Mouse (Mus musculus) Patski (cell line): ENCODE measurements around the gene Prkg1. TPM values are rescaled to one million over a fixed set of nuclear protein-coding genes. Genes with fewer than 3 reads are reported as not detected.
"Not testable (repeated sequence)": the region's sequence is repeated elsewhere in the genome, so short reads cannot be mapped to it uniquely, and the experiment has no call there.

Source experiments
- ATAC-seq: fragments of 100-300 bp; one replicate; pipeline ENCODE4 v1.8.0; 2021
- CTCF ChIA-PET: fragments of 350-600 bp; sonication (Branson Sonifier 250); formaldehyde crosslinking; loops from one replicate; lab custom pipeline; 2022; ENCODE audit warnings: inconsistent platforms; lab: Charles Lee
- POLR2A ChIA-PET: fragments of 350-600 bp; sonication (Branson Sonifier 250); formaldehyde crosslinking; loops from one replicate; lab custom pipeline; 2022; ENCODE audit warnings: antibody characterized with exemption, inconsistent platforms; lab: Charles Lee
- DNase-seq: peaks from one replicate; pipeline ENCODE4 v3.0.0-alpha.2; 2011; ENCODE audit warnings: low read depth, low spot score
- H3K27me3 ChIP-seq: fragments of 371-371 bp; one replicate; pipeline ENCODE4 v1.5.1; 2021
- CTCF ChIP-seq: fragments of 100-300 bp; IDR thresholded peaks from one replicate; pipeline ENCODE4 v1.5.1; 2021
- in situ Hi-C: fragments of 300-500 bp; cut with MboI; formaldehyde crosslinking; loops from 3 replicates; pipeline ENCODE4 v1.11.1; 2018; ENCODE audit warnings: low pct_unique_long_range_greater_than_20kb, mixed read lengths
- polyA plus RNA-seq: library from polyadenylated mRNA; unstranded; gene quantifications from one replicate; pipeline ENCODE4 v1.2.3, GENCODE M21; 2021

The Prkg1 gene
- polyA plus RNA-seq, 1 experiment from 2014 or later = not detected

DNA sequence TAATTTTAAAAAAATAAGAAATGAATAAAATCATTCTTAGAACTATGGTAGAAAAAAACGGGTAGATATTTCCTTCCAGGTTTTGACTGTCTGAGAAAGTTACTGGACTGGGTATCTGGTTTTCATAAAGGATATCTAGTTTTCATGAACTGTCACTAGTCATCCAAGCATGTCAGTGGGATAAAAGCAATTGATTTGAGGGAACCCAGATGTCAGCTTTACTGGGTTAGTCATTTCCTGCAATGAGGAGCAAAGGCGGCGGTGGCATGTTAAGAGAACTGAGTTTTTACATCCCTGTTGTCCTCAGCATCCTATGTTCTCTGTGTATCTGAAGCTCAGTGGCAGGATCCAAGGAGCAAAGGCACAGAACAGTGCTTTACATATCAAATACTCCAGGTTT, 1201.0 kb downstream of the Prkg1 start:
- POLR2A ChIA-PET = no interaction called here
- DNase-seq (no peak), ATAC-seq (no peak)
- TF ChIP-seq CTCF = no peak
- peaks cover 47% of the 10 kb centered on the region for H3K27me3 ChIP-seq
- in situ Hi-C loops = no loop called here
- CTCF ChIA-PET = interaction anchor here (1.0 to 2.4 kb wide), 2 partner anchors 10 to 315 kb away, joined by 3 to 6 read pairs; no protein-coding TSS in a partner anchor

DNA sequence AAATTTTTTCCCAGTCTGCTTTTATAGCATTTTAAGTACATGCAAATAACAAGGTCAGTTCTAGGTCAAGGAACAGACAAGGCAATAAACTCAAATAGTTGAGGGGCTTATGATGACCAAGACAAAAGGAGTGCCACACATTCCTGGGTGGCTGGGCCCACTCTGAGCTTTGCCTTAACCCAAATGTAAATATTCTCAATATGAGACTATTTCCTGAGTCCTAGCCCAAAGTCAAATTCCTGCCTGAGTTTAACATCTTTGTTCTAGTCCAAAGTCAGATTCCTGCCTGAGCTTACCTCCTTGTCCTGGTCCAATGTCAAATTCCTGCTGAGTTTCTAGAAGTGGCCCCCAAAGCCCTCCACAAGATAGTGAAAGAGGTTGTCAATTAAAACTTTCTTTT, 1206.8 kb downstream of the Prkg1 start:
- ATAC-seq = peak; percentile 39
- in situ Hi-C loops = no loop called here

DNA sequence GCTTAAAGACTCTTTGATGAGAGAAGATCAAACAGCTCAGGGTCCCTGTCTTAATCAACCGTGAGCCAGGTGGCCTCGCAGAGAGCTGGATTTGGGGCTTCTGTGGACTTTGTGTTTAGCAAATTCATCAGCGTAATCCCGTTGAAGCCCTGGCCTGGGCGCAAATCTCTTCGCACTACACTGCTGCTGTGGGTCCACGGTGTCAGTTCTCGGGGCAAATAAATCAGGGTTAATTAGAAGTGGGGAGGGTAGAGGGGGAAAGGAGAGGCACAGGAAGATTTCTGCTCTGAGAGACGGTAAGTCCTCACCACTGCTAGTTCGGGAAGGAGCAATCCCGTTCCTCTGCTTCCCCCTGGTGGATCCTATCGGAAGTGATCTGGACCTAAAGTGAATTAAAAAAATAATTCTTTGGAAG, 1210.4 kb downstream of the Prkg1 start:
- peak; percentile 93 for TF ChIP-seq CTCF
- DNase-seq = no peak
- in situ Hi-C loops = loop anchor here (5.0 kb wide), 1 partner anchor 307 kb away; no protein-coding TSS in a partner anchor
- peaks cover 17% of the 10 kb centered on the region for H3K27me3 ChIP-seq
- ATAC-seq = peak; percentile 75
- ChIA-PET CTCF (interaction anchor here (0.9 to 4.8 kb wide), 12 partner anchors 10 to 1213 kb away, joined by 3 to 48 read pairs (median 4); no protein-coding TSS in a partner anchor), POLR2A (no interaction called here)

More for the DNA sequence above, 1206.8 kb downstream of the Prkg1 start:
- no peak for TF ChIP-seq CTCF
- H3K27me3 ChIP-seq = peaks cover 4% of the 10 kb centered on the region
- no peak for DNase-seq
- ChIA-PET POLR2A (no interaction called here), CTCF (interaction anchor here (0.9 to 1.3 kb wide), 3 partner anchors 284 to 311 kb away, joined by 3 to 6 read pairs (median 3); no protein-coding TSS in a partner anchor)

DNA sequence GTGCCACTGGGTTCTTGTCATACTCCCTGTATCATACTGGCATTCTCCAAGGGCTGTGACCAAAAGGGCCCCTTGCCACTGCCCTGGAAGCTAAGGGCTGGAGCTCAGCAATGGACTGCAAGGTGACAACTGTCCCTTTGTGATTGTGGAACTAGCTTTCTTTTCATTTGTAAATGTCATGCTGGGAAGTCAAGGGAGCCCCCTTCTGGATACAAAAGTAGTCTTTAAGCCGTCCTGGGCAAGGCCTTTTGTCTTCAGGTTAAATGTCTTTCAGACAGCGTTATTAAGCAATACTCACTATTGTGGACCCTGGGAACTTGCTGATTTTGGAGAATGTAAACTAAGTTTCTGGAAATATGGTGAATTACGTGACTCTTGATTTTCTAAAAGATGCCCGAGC, 1211.1 kb downstream of the Prkg1 start:
- in situ Hi-C loops = loop anchor here (5.0 kb wide), 1 partner anchor 306 kb away; no protein-coding TSS in a partner anchor
- peaks cover 23% of the 10 kb centered on the region for H3K27me3 ChIP-seq
- DNase-seq (no peak), ATAC-seq (no peak)
- ChIA-PET CTCF (interaction anchor here (0.7 to 4.8 kb wide), 15 partner anchors 10 to 1213 kb away, joined by 3 to 48 read pairs (median 4); no protein-coding TSS in a partner anchor), POLR2A (no interaction called here)
- peak; percentile 46 for TF ChIP-seq CTCF

DNA sequence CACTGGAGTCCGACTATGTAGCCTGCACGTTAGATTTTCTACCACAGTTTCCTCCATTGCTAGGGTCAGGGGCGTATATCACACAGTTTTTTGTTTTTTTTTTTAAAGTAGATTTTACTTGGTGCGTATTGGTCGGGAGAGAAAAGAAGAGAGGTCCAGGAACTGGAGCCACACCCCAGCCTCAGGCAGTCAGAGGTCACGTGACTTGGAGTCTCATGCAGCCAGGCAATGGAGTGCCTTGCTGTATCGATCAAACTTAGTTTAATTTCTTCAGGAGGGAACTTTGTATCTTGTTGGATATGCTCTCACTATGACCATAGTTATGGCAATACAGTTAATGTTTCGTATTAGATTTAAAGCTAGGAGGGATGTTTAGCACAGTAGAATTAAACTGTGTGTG, 1212.6 kb downstream of the Prkg1 start:
- in situ Hi-C loops = loop anchor here (5.0 kb wide), 1 partner anchor 305 kb away; no protein-coding TSS in a partner anchor
- ATAC-seq (no peak), DNase-seq (no peak)
- POLR2A ChIA-PET = no interaction called here
- peaks cover 31% of the 10 kb centered on the region for H3K27me3 ChIP-seq
- CTCF ChIA-PET = interaction anchor here (1.7 kb wide), 1 partner anchor 11 kb away, joined by 6 read pairs; no protein-coding TSS in a partner anchor
- no peak for TF ChIP-seq CTCF

DNA sequence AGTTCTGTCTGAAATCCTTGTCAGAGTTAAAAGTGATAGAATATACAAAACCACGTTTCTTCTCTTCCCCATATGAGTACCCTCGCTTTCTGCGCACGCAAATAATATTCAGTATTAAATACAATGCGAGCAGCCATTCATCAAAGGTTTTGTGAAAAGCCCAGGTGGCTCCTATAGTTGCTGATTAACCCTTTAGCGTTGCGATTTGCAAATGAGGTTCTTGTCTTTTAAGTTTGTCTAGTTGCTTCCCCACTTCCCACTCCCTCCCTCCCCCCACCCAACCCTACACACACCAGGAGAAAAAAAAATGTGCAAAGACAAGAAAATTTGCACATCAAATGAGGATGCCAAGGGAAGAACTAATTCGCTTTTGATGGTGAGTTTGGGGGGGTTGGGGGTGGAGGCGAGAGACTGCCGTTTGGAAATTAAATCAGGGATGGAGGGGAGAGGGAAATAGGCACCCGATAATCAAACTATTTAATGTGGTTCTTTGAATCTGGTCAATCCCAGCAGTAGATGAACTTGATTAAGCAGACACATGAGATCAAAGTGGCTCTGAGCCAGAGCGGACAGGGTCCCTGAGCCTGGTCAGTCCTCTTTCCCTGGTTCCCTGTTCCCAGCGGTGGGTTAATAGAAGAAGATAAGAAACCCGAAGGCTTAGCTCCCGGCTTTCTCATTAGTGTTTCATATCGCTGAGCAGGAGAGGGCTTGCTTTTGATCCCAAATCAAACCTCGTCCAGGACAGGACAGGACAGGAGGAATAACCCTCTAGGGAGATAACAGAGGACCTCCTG, 1214.8 kb downstream of the Prkg1 start:
- POLR2A ChIA-PET = no interaction called here

DNA sequence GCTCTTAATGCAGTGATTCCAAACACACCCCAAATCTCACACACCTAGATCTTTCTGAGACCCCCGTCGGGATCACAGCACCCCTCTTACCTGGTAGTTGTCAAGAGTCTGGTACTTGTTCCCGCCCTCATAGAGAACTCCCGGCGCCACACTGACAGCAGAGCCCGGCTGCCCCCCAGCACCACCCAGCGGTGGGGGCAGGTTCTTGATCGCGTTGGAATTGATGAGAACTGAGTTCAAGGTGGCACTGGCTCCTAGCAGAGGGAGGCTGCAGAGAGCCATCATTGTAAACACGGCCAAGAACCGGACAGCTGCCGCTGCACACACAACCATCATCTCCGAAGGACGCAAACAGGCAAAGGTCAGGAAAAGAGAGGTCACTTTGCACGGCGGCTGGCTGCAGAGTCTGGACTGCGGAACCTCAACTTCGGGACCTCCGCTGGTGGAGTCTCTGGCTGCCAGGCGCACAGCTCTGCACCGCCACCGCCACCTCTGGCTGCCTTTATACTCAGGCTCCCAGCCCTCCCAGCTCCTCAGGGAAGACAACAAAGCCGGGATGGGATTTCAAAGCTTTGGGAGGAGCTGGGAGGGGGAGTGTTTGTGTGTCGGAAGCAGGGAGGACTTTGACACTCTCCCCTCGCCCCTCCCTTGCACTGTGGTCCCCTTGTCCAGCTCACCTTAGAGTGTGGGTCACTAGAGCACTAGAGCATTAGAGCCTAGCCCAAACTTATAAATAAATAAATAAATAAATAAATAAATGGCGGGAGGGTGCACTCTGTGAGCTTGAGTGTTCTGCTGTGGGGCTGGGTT, 1215.6 kb downstream of the Prkg1 start, which contains the start of gene Dkk1:
Dkk1 (minus strand) TSS at position 622 of the 810 bp plus-strand sequence.
- DNase-seq = no peak
- in situ Hi-C loops = no loop called here
- peaks cover 44% of the 10 kb centered on the region for H3K27me3 ChIP-seq
- no peak for TF ChIP-seq CTCF
- POLR2A ChIA-PET = no interaction called here
- no peak for ATAC-seq
- CTCF ChIA-PET = interaction anchor here (0.6 to 1.1 kb wide), 2 partner anchors 19 to 235 kb away, joined by 3 read pairs; no protein-coding TSS in a partner anchor

More for the DNA sequence above, 1214.8 kb downstream of the Prkg1 start:
- no peak for ATAC-seq
- no peak for DNase-seq
- in situ Hi-C loops = loop anchor here (5.0 kb wide), 1 partner anchor 303 kb away; no protein-coding TSS in a partner anchor
- peaks cover 44% of the 10 kb centered on the region for H3K27me3 ChIP-seq
- no peak for TF ChIP-seq CTCF
- CTCF ChIA-PET = interaction anchor here (0.6 to 1.1 kb wide), 3 partner anchors 20 to 299 kb away, joined by 3 read pairs; no protein-coding TSS in a partner anchor

DNA sequence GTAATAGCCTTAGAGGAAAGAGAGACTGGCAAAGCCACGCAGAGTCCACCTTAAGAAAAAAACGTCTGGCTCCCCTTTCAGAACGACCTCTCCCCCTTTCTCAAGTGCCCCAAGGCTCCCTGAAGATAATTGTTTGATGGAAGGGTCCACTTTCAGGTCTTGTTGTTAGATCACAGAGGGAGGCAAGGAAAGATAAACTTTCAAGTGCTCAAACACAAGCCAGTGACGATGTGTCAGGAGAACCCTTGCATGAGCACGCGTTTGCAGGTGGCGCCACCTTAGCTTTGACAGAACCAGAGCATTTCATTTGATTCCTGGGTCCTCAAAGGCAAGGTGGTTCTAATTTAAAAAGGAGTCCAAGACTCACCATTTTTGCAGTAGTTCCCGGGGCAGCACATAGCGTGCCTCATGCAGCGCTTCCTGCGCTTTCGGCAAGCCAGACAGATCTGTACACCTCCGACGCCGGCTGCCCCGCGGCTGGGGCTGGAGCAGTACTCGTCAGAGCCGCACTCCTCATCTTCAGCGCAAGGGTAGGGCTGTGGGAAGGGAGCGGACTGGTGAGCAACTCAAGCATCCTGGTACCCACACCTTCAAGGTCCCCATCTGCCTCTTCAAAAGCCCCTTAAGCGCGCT, 1216.3 kb downstream of the Prkg1 start:
- TF ChIP-seq CTCF = no peak
- ChIA-PET POLR2A (no interaction called here), CTCF (no interaction called here)
- in situ Hi-C loops = no loop called here
- ATAC-seq (no peak), DNase-seq (no peak)
- H3K27me3 ChIP-seq = peaks cover 44% of the 10 kb centered on the region

DNA sequence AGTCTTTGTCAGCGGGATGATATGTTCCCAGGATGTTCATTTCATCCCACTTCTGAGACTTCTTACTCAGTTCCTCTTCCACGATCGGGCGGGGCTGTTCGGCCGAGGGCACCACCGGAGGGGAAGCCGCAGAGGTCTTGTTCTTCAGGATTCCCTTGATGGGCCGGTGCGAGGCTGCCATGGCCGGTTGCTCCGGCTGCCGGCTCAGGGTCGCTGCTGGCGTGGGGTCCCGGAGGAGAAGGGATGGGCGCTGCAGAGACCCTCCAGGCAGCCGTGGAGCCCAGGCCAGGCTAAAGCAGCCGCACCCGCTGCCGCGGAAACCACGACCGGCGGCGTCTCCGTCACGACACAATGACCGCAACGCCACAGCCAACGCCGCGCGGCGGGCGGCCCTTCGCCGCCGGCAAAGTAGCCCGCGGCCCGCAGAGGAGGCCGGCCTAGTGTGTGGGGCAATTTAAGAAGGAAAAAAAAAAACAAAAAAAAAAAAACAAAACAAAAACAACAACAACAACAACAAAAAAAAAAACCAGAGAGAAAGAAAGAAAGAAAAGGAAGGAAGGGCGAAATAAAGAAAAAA, 1225.4 kb downstream of the Prkg1 start:
- ATAC-seq, in situ Hi-C loops, DNase-seq, CTCF ChIA-PET: not testable (repeated sequence)
- POLR2A ChIA-PET = interaction anchor here (1.4 kb wide), 1 partner anchor 8 kb away, joined by 3 read pairs; no protein-coding TSS in a partner anchor
- peaks cover 25% of the 10 kb centered on the region for H3K27me3 ChIP-seq
